Mouse (Mus musculus): ENCODE data around the gene Taf9b.
"Not testable (repeated sequence)": the region's sequence is repeated elsewhere in the genome, so short reads cannot be mapped to it uniquely, and the experiment has no call there.

Gene Taf9b

DNA sequence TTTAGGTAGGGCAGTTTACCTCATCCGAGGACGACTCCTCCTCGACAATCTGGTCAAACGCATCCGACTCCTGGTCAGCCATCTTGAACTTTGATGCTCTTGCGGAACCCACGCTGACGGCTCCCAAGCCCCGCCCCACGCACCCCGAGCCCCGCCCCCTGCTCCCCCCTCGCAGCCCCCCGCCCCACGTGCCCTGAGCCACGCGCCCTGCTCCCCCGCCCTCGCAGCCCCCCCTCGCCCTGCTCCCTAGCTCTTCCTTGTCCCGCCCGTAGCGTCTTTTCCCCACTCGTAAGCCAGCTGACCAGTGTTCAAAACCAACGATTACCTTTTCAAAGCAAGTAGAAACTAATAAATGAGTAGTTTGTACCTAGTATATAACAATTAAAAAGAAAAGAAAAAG lies at the start of gene Taf9b:
TSS of gene Taf9b (minus strand) at position 101 of the 400 bp plus-strand sequence.
- no peak for DNase-seq

DNA sequence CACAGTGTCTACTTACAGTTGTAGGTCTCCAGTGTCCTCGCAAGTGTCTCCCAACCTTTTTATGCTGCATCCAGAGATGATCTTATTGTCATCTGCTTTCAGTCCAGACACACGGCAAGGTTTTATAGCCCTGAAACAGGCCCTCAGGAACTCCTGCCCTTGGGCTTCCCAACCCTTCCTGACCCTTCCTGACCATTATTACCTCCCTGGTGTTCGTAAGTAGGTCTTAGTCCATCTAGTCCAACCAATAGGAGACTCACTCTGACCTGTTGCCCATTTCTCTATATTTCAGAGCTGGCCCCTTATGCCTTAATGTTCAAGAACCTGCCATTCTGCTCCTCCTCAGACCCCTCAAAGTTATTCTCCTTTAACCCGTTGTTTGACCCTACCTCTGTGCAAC lies 34.3 kb upstream of the Taf9b start, which contains the start of gene Fnd3c2:
TSS of gene Fnd3c2 (minus strand) at position 101 of the 400 bp plus-strand sequence.
- DNase-seq: no peak

DNA sequence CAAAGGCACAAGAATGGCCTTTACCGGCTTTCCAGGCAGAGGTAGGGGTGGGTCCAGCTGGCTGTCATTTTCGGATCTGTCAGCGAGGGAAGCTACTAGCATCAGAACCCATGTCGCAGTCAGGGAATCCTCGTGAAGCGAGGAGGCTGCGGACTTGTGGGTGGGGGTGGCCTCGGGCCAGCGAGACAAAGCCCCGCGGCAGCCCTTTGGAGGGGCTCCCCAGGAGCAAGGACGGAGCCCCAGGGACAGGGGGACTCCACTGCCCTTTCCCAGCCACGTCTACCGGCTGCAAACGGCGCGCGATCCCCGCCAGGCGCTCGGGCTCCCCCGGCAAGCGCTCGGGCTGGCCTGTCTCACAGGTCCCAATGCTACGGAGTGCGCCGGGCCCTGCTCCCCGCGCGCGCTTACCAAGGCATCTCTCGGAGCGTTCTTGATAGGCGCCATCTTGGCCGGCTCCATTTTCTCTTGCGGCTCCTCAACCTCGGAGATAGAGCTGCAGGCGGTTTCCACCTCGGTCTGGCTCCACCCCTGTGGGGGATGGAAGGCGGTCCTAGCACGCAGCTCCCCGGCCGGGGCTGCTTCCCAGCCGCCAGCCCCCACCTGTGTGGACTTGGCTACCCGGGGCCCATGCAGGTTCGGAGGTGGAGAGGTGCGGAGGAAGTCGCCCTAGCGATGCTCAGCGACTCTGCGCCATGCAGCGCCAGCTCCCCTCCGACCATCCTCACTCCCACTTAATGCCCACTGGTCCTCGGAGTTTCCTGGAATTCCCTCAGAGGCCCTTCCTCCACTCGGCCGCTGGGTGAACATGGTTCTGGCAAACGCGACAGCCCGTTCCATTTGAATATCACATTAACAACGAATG lies 1.6 kb downstream of the Taf9b start:
- peak; percentile 75 for DNase-seq

DNA sequence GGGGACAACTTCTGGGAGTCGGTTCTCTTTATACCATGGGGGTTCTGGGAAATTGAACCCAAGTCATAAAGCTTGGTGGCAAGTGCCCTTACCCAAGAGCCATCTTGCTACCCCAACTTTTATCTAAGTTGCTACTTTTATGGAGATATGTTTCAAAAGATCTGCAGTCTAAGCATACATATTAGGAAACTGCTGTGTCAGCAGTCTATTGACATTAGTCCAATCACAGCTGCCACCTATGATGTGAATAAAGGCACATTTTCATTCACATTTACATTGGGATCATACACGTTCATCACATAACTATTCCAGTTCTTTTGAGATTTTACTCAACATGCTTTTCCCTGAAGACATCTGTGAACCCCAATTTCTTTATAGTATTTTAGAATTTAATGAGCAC lies 11.9 kb downstream of the Taf9b start:
- no peak for DNase-seq

DNA sequence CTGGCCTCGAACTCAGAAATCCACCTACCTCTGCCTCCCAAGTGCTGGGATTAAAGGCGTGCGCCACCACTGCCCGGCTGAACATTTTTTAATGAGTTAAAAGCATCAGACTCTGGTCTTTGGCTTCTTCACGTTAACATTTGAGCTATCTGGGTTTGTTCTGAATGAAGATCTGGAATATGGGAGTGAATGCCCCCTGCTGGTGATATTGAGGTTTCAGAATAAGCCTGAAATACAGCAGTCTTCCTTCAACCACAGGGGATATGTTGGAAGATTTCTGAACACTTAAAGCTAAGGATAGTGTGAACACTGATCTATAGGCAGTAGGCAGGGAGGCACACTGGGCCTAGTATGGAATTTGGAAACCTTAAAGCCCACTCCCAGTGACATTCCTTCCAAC lies 22.1 kb downstream of the Taf9b start:
- DNase-seq: no peak

DNA sequence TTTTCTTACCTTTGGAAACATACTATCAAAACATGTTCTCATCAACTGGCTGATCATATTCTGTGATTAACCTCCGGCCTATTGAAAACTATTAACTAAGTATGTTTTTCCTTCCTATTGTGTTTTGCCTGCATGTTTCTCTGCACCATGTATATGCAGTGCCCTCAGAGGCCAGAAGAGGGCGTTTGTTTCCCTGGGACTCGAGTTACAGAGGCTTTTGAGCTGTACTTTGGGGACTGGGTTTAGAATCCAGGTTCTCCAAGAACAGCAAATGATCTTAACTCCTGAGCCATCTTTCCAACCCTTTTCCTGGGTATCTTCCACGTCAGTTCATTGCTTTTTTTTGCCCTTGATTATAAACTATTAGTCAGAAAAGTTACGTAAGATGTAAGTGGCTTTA lies 23.6 kb downstream of the Taf9b start:
- DNase-seq: peak; percentile 46

DNA sequence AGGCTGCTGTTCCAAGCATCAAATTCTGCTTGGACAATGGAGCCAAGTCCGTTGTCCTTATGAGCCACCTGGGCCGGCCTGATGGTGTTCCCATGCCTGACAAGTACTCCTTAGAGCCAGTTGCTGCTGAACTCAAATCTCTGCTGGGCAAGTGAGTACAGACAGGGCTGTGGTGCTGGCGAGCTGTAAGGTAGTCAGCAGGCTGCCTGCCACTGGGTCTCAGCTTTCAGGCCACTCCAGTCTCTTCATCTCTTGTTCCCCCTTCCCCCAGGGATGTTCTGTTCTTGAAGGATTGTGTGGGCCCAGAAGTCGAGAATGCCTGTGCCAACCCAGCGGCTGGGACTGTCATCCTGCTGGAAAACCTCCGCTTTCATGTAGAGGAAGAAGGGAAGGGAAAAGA lies 26.6 kb downstream of the Taf9b start:
- not testable (repeated sequence) for DNase-seq

DNA sequence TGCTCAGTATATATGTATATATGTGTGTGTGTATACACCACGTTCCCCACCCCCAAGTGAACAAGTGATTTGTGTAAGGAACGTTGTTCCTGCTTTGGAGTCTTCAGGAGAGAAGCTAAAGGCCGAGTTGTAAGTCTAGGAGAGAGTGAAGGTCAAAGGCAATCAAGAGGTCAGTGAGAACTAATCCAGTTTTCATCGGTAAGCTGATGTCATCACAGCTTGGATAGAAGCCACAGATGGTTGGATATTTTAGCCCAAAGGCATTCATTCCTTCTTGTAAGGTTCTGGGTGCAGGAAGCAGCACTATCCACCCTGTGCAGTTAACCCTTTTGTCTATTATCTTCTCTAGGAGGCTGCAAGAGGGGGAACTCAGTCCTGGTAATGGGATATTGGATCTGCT lies 30.9 kb downstream of the Taf9b start:
- DNase-seq: no peak

DNA sequence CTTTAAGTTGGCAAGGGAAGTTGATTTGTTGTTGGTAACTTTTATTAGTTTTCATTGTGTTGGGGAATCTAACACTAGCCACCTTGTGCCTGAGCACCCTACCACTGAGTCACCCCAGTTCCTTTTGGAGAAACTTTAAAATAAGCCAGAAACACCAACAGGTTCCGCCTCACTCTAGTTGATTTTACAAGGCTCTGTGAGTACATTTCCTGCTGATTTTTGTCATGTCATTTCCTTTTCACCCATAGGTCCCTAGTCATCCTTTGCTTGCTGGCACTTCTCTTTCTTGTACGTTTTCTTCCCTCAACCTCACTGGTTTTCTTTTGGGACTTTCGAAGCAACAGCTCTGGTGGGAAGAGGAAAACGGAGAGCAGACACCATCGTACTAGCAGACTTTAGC lies 31.6 kb downstream of the Taf9b start:
- no peak for DNase-seq

DNA sequence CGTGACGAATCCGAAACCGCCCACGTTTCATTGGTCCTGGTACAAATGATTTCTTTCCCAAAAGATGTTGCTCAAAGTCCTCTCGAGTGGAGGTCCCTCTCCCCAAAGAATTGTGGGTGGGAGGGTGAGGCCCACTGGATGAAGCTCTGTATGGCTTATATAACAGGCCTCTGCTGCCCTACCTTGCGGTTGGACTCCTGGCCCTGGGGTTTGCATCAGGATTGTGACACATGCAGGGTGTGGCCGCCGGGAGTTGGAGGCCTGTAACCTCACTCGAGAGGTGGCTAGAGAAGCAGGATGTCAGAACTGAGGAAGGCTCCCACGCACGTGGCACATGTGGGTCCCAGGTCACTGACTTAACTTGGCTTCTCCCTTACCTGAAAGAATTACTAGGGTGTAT lies 33.2 kb downstream of the Taf9b start:
- peak; percentile 41 for DNase-seq

DNA sequence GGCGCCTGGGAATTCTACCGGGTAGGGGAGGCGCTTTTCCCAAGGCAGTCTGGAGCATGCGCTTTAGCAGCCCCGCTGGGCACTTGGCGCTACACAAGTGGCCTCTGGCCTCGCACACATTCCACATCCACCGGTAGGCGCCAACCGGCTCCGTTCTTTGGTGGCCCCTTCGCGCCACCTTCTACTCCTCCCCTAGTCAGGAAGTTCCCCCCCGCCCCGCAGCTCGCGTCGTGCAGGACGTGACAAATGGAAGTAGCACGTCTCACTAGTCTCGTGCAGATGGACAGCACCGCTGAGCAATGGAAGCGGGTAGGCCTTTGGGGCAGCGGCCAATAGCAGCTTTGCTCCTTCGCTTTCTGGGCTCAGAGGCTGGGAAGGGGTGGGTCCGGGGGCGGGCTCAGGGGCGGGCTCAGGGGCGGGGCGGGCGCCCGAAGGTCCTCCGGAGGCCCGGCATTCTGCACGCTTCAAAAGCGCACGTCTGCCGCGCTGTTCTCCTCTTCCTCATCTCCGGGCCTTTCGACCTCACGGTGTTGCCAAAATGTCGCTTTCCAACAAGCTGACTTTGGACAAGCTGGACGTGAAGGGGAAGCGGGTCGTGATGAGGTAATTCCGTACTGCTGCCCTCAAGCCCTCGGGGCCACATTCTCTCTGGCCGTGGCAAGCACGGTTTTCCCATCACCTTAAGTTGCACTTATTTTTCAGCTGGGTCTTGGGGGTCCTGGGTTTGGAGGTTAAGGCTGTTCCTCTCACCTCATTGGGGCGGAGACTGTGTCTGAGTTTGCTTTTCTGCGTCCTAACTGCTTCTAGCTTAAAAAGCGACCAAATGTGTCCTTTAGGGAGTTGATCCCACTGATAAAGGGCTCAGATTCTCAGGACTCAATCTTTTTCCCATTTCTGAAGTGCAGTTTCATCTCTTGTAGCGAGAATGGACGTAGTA lies 34.0 kb downstream of the Taf9b start, which contains the start of gene Pgk1:
TSS of gene Pgk1 (plus strand) at position 388 of the 937 bp plus-strand sequence.
- DNase-seq: peak; percentile 89

DNA sequence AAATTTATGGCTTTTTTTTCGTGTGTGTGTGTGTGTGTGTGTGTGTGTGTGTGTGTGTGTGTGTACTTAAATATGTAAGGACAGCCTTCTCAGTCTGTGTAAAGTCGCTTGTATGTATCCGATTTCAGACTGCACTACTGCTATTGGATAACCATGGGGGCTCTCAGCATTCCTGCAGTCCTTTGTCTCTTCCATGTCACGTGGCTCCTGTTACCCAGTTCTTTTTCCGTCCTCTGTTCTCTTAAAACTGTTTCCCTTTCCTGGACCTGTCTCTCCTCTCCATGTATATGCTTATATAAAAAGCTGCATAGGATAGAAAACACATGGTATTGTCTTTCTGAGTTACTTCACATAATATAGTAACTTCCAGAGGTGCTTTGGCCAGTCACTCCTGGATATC lies 35.3 kb downstream of the Taf9b start:
- DNase-seq: no peak

DNA sequence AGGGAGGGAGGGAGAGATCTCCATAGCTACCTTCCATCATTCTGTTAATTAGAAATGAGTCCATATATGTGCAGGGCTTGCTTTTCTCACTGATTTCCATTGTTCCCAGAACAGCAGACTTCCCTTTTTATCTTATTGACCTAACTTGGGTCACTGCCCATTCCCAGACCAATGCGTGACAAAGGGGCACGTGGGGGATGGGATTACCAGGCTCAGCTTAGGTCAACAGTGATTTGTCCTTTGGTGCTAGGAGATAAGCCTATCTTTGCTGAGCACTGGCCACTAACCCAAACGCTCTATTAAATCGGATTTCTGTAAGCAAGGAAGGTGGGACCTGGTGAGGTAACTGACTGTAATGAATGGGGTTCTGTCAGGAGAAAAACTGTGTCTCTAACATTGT lies 36.7 kb downstream of the Taf9b start:
- no peak for DNase-seq

DNA sequence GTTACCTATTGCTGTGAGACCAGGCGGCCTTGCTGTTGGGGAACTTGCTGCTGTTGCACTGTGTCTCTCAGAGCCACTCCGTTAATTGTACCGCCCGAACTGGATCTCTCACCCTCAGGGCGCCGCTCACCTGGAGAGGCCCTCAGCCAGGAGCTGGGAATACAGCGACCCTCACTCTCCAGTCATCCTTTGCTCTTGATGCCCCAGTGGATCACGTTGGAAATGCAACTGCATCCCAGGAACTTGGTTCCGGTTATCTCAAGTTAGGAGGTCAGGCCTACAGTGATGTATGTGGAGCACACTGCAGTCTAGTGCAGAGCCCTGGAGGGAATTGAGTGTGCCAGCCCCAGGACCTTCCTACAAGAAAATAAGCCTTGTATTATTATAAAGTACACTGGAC lies 44.6 kb downstream of the Taf9b start:
- DNase-seq: no peak

DNA sequence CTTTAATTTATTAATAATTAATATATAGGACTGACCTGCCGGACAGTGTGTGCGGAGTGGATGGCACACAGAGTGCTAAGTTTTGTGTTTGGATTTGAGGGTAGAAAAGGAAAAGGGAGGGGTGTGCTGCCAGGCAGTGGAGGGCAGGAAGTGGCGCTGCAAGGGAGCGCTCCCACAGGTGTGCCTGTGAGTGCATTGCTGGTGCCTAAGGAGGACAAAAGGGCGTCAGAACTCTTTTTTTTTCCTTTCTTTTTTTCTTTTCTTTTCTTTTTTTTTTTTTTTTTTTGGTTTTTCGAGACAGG lies 49.2 kb downstream of the Taf9b start:
- peak; percentile 52 for DNase-seq

DNA sequence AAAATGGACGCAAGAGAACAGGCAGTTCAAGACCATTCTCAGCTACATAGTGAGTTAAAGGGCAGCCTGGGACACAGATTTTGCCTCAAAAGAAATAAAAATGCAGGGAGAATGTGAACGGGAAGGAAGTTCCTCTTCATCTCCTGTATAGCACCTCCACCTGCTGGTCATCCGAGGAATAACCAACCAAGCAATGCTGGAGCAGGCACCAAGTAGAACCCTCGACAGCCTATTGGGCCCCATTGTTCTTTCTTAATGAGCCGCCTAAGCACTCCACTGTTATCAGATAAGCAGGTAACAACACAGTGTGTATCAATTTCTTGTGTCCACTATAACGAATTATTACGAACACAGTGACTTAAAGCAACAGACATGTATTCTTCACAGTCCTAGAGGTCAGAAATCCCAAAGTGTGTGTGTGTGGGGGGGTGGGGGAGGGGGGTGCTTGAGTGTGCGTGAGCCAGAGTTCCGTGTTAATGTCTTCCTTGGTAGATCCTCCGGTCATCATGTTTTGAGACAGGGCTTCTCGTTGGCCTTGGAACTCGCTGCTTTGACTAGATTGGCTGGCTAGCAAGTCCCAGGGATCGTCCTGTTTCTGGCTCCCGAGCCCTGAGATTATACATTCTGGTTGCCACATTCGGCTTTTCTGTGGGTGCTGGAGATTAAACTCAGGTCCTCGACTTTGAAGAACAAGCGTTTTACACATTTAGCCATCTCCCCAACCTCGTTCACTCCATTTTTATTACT lies 49.7 kb downstream of the Taf9b start:
- DNase-seq: peak; percentile 82

DNA sequence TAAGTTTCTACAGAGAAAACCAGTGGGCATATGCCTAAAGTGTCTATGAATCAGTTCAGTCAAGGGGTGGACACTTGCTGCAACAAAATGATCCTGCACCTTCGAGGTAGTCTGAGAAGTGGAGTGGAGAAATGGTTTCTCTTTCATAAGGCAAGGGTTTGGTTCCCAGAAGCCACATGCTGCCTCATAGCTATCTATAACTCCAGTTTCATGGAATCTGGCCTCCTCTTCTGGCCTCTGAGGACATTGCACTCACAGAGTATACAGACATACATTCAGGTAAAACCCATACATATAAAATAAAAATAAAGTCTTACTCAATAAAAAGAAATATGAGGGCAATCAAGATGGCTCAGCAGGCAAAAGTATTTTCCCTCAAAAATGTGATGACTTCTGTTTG lies 55.9 kb downstream of the Taf9b start:
- DNase-seq: no peak

DNA sequence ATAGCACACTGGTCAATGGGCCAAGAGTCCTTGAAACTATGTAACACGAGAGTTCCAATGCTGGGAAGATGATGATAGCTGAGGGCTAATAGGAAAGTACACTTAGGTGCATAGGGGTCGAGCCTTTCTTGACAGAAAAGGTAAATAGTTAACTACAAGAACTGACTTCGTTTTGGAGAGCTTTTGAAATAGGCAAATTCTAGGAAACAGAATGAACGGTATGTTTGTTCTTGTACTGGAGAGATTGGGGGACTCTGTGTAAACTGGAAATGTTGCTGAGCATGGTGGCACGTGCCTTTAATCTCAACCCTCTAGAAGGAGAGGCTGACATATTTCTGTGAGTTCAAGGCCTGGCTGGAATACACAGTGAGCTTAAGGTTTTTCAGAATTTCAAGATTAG lies 56.4 kb downstream of the Taf9b start:
- DNase-seq: no peak

DNA sequence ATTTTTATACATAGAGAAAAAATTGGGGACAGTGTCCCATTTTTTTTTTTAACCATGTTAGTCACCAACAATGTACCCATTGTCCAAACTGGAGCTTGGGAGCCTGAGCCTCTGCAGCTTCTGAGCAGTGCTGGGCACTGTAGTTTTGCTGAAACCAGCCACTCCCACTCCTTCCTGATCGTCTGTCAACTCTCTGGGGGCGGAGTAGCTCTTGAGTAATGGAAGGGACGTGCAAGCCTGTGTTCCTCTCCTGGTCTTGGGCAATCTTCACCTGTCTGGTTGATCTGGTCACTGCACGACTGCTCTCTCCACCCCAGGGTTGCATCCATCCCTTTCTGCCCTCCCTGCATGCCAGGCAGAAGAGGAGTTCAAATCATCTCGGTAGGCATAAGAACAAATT lies 57.0 kb downstream of the Taf9b start:
- no peak for DNase-seq

Measured in thymus, postnatal 4 days (tissue).